Mouse (Mus musculus): ENCODE results near the gene Them5.

GRCm38 (mm10) chr3:94309633-94310363 is 32.1 kb upstream of the Them5 start, which contains the start of gene Them4:
- TF ChIP-seq CTCF (IDR thresholded peaks at IDR 0.05; ENCODE audit: borderline replicate concordance, insufficient read depth, low read length): no peak
- peak; percentile 94 for TF ChIP-seq POLR2A (IDR thresholded peaks at IDR 0.05; ENCODE audit: low read depth, low read length)

All from embryonic fibroblast, embryonic 13.5 days (primary cell).